Mouse (Mus musculus) urinary bladder, adult 18-20 months (tissue): Measurements from ENCODE around the gene Gpr152.
"Not testable (repeated sequence)": the region's sequence is repeated elsewhere in the genome, so short reads cannot be mapped to it uniquely, and the experiment has no call there.

Source experiments
- DNase-seq, 2 experiments: peaks; one replicate each; pipeline ENCODE4 v3.0.0; 2022; ENCODE audit warnings: low spot score in 2 of 2, mixed read lengths in 2 of 2

Gpr152 gene

GRCm38 (mm10) chr19:4131075-4131474 is 8.5 kb upstream of the Gpr152 start:
- no peak for DNase-seq

GRCm38 (mm10) chr19:4131768-4132167 is 7.8 kb upstream of the Gpr152 start:
- no peak for DNase-seq

- DNase-seq: no peak
Measured at GRCm38 (mm10) chr19:4134354-4134753, 5.2 kb upstream of the Gpr152 start.

- DNase-seq: not testable (repeated sequence)
Measured at GRCm38 (mm10) chr19:4135229-4135962, 4.2 kb upstream of the Gpr152 start.

- not testable (repeated sequence) for DNase-seq
Measured at GRCm38 (mm10) chr19:4135963-4136345, 3.6 kb upstream of the Gpr152 start.

- no peak for DNase-seq
Measured at GRCm38 (mm10) chr19:4136463-4136862, 3.1 kb upstream of the Gpr152 start.

GRCm38 (mm10) chr19:4137913-4138312 is 1.7 kb upstream of the Gpr152 start:
- no peak for DNase-seq

GRCm38 (mm10) chr19:4140147-4140546 is 560 bp downstream of the Gpr152 start:
- no peak for DNase-seq

- DNase-seq: no peak
Measured at GRCm38 (mm10) chr19:4142416-4143173, 3.0 kb downstream of the Gpr152 start.

- DNase-seq: no peak
Measured at GRCm38 (mm10) chr19:4143759-4144268, 4.2 kb downstream of the Gpr152 start, which contains the start of gene Cabp4. Gene Cabp4, minus strand, starts transcription at chr19:4144033.

GRCm38 (mm10) chr19:4144550-4145498 is 5.2 kb downstream of the Gpr152 start:
- DNase-seq: no peak

GRCm38 (mm10) chr19:4145936-4146335 is 6.3 kb downstream of the Gpr152 start:
- DNase-seq: no peak

- no peak for DNase-seq
Measured at GRCm38 (mm10) chr19:4146366-4147021, 6.9 kb downstream of the Gpr152 start.

GRCm38 (mm10) chr19:4147022-4147405 is 7.4 kb downstream of the Gpr152 start:
- DNase-seq: no peak

GRCm38 (mm10) chr19:4147782-4148490 is 8.3 kb downstream of the Gpr152 start:
- no peak for DNase-seq

GRCm38 (mm10) chr19:4148491-4148806 is 8.9 kb downstream of the Gpr152 start, which contains the start of gene Coro1b:
Gene Coro1b, plus strand, starts transcription at chr19:4148619.
- peak; percentile 97 to 99 for DNase-seq

GRCm38 (mm10) chr19:4148819-4149218 is 9.2 kb downstream of the Gpr152 start:
- no peak for DNase-seq

GRCm38 (mm10) chr19:4149283-4149682 is 9.7 kb downstream of the Gpr152 start:
- DNase-seq: no peak

GRCm38 (mm10) chr19:4149764-4150461 is 10.3 kb downstream of the Gpr152 start:
- no peak for DNase-seq
